Mouse (Mus musculus) limb, embryonic 14.5 days (tissue): ENCODE data around the gene Tm9sf2. TPM values are rescaled to one million over a fixed set of nuclear protein-coding genes. Genes with fewer than 3 reads are reported as not detected.

Experiments used
- ATAC-seq: fragments of 200-750 bp; cut with Nextera tagmentation; 2 replicates; pipeline ENCODE4 v1.8.0; 2017; ENCODE audit warnings: low read depth, moderate number of reproducible peaks, moderate TSS enrichment; ENCODE audit not compliant: low FRiP score
- DNase-seq: peaks from one replicate; pipeline ENCODE4 v3.0.0-alpha.2; 2015; ENCODE audit warnings: low spot score
- H3K27ac ChIP-seq: fragments of 300-500 bp; sonication (generic); replicated peaks from 2 replicates; pipeline ENCODE4 v1.5.1; 2014; ENCODE audit warnings: low read depth, mild to moderate bottlenecking, low read length, moderate library complexity, mixed read lengths
- H3K27me3 ChIP-seq: fragments of 300-500 bp; sonication (generic); 2 replicates; pipeline ENCODE4 v1.6.1; 2014; ENCODE audit warnings: low read length, mixed read lengths; ENCODE audit not compliant: control insufficient read depth, insufficient read depth
- H3K36me3 ChIP-seq: fragments of 300-500 bp; sonication (generic); 2 replicates; pipeline ENCODE4 v1.6.1; 2014; ENCODE audit warnings: mild to moderate bottlenecking, low read length, moderate library complexity, mixed read lengths; ENCODE audit not compliant: control insufficient read depth, insufficient read depth
- H3K4me1 ChIP-seq: fragments of 300-500 bp; sonication (generic); 2 replicates; pipeline ENCODE4 v1.6.1; 2014; ENCODE audit warnings: antibody characterized with exemption, low read length, mixed read lengths; ENCODE audit not compliant: control insufficient read depth, insufficient read depth
- H3K4me2 ChIP-seq: fragments of 300-500 bp; sonication (generic); replicated peaks from 2 replicates; pipeline ENCODE4 v1.6.1; 2014; ENCODE audit warnings: low read depth, mild to moderate bottlenecking, low read length, moderate library complexity; ENCODE audit not compliant: severe bottlenecking
- H3K4me3 ChIP-seq: fragments of 300-500 bp; sonication (generic); replicated peaks from 2 replicates; pipeline ENCODE4 v1.5.1; 2014; ENCODE audit warnings: low read length
- H3K9ac ChIP-seq: fragments of 300-500 bp; sonication (generic); 2 replicates; pipeline ENCODE4 v1.6.1; 2014; ENCODE audit warnings: mild to moderate bottlenecking, low read depth, low read length, moderate library complexity; ENCODE audit not compliant: severe bottlenecking
- H3K9me3 ChIP-seq: fragments of 300-500 bp; sonication (generic); 2 replicates; pipeline ENCODE4 v1.6.1; 2016; ENCODE audit warnings: low read length; ENCODE audit not compliant: control insufficient read depth
- POLR2A ChIP-seq: fragments of 200-500 bp; IDR thresholded peaks from 2 replicates; pipeline ENCODE4 v1.8.0; 2012; ENCODE audit warnings: inconsistent platforms, mild to moderate bottlenecking, moderate library complexity, borderline replicate concordance; ENCODE audit not compliant: insufficient read depth, insufficient read length; ENCODE audit errors: extremely low read depth
- WGBS: fragments of 180-500 bp; shearing (Covaris S2); extraction: QIAGEN DNeasy Blood & Tissue Kit; methylation state at CpG from one replicate; pipeline ENCODE4 v1.1.7; 2014; 5-methylcytosine and 5-hydroxymethylcytosine counted together
- polyA plus RNA-seq, 2 experiments: library from polyadenylated mRNA; depleted of rRNA in 1 of 2; stranded (reverse) in 1 of 2; unstranded in 1 of 2; fragments of >200 nt; fragmentation: Nextera tagmentation in 1 of 2; extraction: Ambion mirVana in 1 of 2; gene quantifications; 2 replicates each; pipeline versions ENCODE4 v1.2.1 to v1.2.3; 2012 to 2014

Tm9sf2 gene
- polyA plus RNA-seq, 2 experiments, result 92.5 to 154 TPM

DNA sequence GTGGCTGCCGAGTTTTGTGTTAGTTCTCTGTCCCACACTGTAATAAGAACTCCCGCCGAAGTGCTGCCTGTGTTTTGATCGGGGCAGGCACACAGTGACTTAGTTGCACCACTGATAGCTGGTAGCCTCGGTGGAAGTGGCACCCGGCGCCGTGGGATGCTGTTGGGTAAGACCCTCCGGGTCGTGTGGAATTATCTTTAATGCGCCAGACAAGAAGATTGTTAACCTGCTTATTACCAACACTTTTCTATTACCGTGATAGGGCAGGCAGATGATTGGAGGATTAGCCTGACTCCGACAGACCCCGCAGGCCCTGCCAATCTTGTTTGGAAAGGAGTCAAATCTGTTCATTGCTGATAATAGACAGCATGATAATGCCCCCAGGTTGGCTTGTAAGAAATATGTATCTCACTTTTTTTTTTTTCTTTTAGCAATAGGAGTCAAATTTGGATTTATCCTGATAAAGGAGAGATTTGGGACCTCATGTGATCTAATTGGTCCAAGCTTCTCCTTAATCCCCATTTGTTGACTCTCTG, 69.5 kb downstream of the Tm9sf2 start:
- no peak for TF ChIP-seq POLR2A
- DNase-seq, result no peak
- H3K27ac ChIP-seq, result no peak overlapping the region
- WGBS, result 81% methylated on average over 14 of the region's 14 CpGs
- no peaks in the 10 kb centered on the region for H3K27me3 ChIP-seq
- H3K4me2 ChIP-seq, result no peak overlapping the region
- ATAC-seq, result no peak
- no peak overlapping the region for H3K9ac ChIP-seq
- no peaks in the 10 kb centered on the region for H3K9me3 ChIP-seq
- H3K36me3 ChIP-seq, result no peaks in the 10 kb centered on the region
- H3K4me3 ChIP-seq, result no peak overlapping the region
- H3K4me1 ChIP-seq, result no peaks in the 10 kb centered on the region

DNA sequence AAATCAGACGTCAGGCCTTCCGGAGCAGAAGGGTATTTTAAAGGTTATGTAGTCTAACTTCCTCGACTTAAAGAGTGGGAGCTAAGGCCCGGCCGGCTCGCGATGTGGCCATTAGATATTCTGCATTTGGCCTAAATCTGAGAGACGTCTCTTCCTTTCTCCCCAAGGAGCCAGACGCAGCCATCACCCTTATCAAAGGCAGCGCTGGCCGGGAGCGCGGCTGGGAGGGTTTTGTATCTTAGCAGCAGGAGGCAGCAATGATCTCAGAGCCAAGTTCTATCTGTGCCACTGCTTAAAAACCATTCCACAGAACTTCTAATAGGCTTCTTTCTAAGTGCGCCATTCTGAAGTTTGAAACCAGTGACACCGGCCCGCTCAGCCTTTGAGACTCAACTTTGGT, 72.4 kb downstream of the Tm9sf2 start:
- no peak for DNase-seq
- Histone ChIP-seq H3K27ac (no peak overlapping the region), H3K9ac (no peak overlapping the region), H3K36me3 (no peaks in the 10 kb centered on the region), H3K27me3 (no peaks in the 10 kb centered on the region), H3K4me1 (0 out of 2 replicates have a peak, but pooled peaks cover 2% of the 10 kb centered on the region), H3K4me2 (no peak overlapping the region), H3K9me3 (no peaks in the 10 kb centered on the region), H3K4me3 (no peak overlapping the region)
- WGBS, result 72% methylated on average over 16 of the region's 16 CpGs
- TF ChIP-seq POLR2A, result no peak
- ATAC-seq, result no peak

DNA sequence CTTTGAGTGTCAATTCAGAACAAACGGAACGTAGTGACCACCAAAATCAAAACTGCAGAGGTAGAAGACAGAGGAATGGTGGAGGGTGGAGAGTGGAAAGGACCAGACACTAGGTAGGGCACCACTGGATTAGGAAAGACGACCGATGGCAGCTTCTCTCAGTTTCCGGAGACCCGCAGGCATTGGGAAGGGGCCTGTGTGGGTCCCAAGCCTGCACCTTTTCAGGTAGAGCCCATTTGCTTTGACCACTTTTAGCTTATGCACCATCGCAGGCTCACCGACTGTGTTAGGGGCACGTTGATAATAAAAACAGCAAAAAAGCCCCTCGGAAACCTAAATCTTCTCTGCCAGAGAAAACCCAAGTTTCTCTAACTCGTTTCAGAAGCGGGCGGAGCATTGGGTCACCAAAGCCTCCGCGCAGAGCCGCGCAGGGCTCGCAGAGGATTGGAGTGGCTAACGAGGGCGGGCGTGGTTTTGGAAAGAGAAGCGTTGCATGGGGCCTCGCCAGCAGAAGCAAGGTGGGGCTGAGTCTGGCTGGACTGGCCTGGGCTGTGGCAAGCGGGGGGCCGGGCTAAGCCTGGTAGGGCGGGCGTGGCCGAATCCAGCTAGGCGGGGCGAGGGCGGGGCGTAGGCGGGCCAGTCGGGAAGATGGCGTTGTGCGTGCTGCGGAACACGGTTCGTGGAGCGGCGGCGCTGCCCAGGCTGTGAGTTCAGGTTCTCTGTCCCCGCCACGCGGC, 74.4 kb downstream of the Tm9sf2 start, which contains the start of gene Clybl:
TSS of gene Clybl (plus strand) at position 627 of the 737 bp plus-strand sequence.
- H3K27me3 ChIP-seq, result no peaks in the 10 kb centered on the region
- H3K36me3 ChIP-seq, result no peaks in the 10 kb centered on the region
- no peaks in the 10 kb centered on the region for H3K9me3 ChIP-seq
- WGBS, result 4% methylated on average over 42 of the region's 45 CpGs
- TF ChIP-seq POLR2A, result 0 out of 2 replicates have a peak, but pooled peaks have one; percentile 13
- H3K9ac ChIP-seq, result peak within 1 kb of the TSS; percentile 57
- ATAC-seq, result peak; percentile 99
- peak within 1 kb of the TSS; percentile 55 for H3K4me2 ChIP-seq
- peak within 1 kb of the TSS; percentile 54 for H3K4me3 ChIP-seq
- no peak within 1 kb of the TSS for H3K27ac ChIP-seq
- DNase-seq, result peak; percentile 90
- 0 out of 2 replicates have a peak, but pooled peaks cover 2% of the 10 kb centered on the region for H3K4me1 ChIP-seq

DNA sequence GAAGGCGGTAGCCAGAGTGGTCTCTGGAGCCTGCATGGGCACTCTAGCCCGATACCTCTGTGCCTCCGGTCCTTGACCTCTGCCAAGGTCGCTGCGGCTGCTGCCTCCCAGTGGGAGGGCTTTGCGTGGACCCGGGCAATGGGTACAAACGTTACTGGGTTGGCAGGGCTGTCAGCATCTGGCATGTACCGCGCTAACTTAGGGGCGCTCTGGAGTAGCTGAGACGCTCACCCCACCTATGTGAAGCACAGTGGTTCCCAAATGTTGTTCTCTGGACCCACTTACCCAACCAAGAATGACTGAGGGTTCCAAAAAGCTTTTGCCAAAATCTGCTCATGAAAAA, 74.9 kb downstream of the Tm9sf2 start:
- Histone ChIP-seq H3K27ac (no peak overlapping the region), H3K27me3 (no peaks in the 10 kb centered on the region), H3K4me3 (peak overlapping the region; percentile 54), H3K4me2 (peak overlapping the region; percentile 55), H3K36me3 (no peaks in the 10 kb centered on the region), H3K9me3 (no peaks in the 10 kb centered on the region), H3K4me1 (0 out of 2 replicates have a peak, but pooled peaks cover 2% of the 10 kb centered on the region), H3K9ac (peak overlapping the region; percentile 57)
- ATAC-seq (no peak; the same call in 1 of the 2 replicates), DNase-seq (no peak)
- WGBS, result 2% methylated on average over 11 of the region's 12 CpGs
- no peak for TF ChIP-seq POLR2A

DNA sequence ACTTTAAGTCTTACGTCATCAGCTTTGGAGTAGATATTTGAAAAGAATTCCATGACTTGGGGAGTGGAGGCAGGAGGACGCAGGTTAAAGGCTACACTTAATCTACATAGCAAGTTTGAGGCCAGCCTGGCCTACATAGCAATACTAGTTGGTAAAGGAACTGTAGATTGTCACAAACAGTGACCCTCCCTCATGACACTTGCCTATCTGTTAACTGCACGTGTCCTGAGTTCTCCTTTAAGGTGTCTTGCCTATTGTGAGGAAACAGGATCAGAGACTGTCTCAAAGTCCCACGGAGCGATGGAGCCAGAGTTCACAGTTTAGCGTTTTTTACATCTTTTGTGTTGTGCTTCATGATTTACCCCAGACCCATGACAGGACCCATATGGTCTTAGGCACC, 75.4 kb downstream of the Tm9sf2 start:
- ATAC-seq (no peak), DNase-seq (no peak)
- Histone ChIP-seq H3K4me2 (peak overlapping the region; percentile 55; the same call in 1 of the 2 replicates), H3K9me3 (no peaks in the 10 kb centered on the region), H3K36me3 (no peaks in the 10 kb centered on the region), H3K4me1 (0 out of 2 replicates have a peak, but pooled peaks cover 2% of the 10 kb centered on the region), H3K27ac (no peak overlapping the region), H3K27me3 (no peaks in the 10 kb centered on the region), H3K4me3 (peak overlapping the region; percentile 54; the same call in 1 of the 2 replicates), H3K9ac (no peak overlapping the region)
- 73% methylated on average over 6 of the region's 6 CpGs for WGBS
- no peak for TF ChIP-seq POLR2A
